Mouse (Mus musculus) embryo, embryonic 11.5 days (tissue): ENCODE measurements at regions not wholly inside any gene's neighbourhood (a gene's known extent, or its start where the extent isn't known, plus 50 kb on each side); places are given as distances from the start of the nearest gene placed in this dataset.

Experiments
- DNase-seq: peaks from one replicate; pipeline ENCODE4 v3.0.0-alpha.2; 2012; ENCODE audit warnings: low read depth, low spot score

DNA sequence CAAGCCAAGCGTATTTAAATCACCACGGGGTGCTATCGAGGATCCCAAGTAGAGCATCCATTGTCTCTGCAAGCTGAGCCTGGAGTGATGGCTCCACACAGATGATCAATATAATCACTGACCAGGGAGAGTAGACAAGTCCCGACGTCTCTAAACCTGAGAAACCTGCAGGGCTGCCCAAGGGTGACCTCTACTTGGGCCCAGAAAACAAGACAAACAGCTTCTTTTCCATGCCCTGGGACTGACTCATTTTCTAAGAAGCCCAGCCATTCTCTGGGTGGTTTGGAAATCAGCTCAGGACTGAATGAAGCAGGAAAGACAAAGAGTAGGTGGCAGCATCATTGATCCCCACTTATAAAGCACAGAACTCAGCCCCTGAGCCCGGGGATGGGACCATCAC, 221.5 kb downstream of the 4933412E24Rik start:
- DNase-seq: no peak

DNA sequence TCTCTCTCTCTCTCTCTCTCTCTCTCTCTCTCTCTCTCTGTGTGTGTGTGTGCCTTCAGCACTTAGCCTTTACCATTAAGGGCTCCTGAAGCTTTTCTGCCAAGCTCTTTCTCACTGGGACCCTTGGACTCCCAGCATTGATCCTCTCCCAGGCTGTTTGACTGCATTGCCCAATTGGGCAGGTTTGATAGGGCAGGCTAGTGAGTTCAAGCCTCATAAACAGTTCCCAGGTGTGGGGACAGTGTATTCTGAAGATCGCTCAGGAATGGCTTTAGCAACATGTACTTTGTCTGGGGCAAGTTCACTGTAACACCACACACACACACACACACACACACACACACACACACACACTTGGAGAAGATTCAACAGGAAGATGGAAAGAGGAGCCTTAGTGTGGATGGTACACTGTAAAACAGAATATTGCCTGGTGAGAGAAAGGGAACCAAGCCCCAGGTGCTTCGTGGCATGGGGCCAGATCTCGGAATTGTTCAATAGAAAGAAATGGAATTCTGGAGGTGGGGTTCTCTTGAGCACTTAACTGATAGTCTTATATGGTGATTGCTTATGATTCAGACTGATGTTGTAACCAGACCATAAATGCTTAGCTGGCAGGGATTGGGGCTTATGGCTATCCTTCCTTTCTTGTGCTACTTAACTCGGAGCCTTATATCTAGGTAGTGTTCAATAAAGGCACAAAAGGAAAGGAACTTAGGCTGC, 229.5 kb downstream of the 4933412E24Rik start:
- no peak for DNase-seq

GRCm38 (mm10) chr15:59785981-59786380, 230.4 kb downstream of the 4933412E24Rik start:
- no peak for DNase-seq

GRCm38 (mm10) chr15:59784556-59784929, 231.9 kb downstream of the 4933412E24Rik start:
- no peak for DNase-seq

GRCm38 (mm10) chr15:59783782-59784555, 232.4 kb downstream of the 4933412E24Rik start:
- DNase-seq: no peak

GRCm38 (mm10) chr15:59783393-59783781, 233.0 kb downstream of the 4933412E24Rik start:
- DNase-seq: no peak

GRCm38 (mm10) chr15:59780506-59780905, 235.9 kb downstream of the 4933412E24Rik start:
- DNase-seq: no peak

DNA sequence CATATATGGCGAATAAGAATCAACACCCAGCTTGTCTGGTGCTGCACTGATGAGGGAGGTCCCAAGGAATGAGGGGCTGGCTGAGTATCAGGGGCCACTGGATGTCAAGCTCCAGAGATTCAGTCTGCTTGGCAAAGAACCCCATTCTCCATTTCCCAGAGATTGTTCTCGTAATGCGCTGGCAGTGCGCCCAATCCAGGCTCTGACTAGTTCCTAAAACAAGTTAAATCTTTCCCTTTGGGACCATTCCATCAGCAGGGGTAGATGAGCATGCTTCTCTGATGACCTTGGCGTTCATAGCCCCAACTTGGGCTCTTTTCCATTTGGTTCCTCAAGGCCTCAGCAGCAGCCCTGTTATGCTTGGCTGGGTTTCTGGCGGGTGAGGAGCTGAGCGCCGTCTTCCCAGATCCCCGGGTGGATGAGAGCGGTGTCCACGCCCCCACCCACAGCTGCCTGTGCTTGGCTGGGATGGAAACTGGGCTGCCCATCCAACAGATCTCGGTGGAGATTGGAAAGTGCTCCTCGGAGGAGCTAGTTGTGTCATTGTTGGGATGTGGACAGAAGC, 239.0 kb downstream of the 4933412E24Rik start:
- DNase-seq: no peak

DNA sequence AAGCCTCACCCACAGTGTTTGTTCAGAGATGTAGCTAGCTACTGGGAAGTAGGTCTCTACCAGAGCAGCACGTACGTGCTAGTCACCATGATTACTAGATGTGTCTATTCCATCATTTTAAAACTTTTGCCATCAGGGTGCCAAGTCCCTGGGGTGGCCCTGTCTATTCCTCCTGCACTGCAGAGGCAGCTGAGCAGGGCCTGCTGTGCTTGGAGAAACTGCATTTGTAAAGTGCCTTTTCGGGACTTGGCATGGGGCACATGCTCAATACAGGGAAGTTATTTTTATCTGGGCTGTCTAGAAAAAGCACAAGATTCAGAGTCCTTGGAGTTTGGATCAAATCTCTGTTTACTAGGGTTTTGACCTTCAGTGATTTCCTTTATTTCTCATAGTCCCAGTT, 240.6 kb downstream of the 4933412E24Rik start:
- DNase-seq: no peak

GRCm38 (mm10) chr15:59773983-59774382, 242.4 kb downstream of the 4933412E24Rik start:
- DNase-seq: no peak

DNA sequence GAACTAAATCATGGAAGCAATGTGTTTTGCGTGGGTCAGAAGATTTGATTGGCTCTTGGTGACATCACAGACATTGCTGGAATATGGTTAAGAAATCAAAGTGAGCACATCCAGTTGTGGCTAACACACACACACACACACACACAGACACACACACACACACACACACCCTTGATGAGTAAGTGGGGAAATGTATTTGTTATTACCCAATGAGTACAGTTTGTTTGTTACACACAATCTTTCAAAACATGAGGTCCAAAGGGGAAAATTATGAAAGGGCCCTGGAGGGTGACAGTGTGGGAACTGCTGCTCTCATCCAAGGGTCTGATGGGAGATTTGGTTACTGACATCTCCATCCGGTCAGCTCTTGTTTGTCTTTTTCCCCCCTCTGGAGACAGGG, 243.8 kb downstream of the 4933412E24Rik start:
- DNase-seq: no peak

- no peak for DNase-seq
These were observed 254.4 kb downstream of the 4933412E24Rik start for GRCm38 (mm10) chr15:59762061-59762460.

DNA sequence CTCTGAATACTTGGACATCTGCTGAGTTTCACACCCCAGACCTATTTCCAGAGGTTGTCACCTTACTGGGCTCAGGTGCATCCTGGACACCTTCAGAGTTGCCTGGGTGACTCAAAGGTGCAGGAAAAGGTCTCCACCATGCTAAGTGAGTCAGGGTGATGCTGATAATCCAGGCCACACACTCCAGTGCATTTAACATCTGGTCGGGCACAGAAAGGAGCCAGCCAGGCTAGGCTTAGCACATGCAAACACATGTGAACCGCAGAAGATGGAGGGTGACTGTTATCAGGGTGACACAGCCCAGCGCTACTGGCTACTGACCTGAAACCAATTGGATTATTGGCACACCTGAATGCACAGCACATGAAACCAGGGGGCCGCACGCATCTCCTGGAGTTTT, 255.9 kb downstream of the 4933412E24Rik start:
- DNase-seq: no peak

- no peak for DNase-seq
These were observed 256.8 kb downstream of the 4933412E24Rik start for GRCm38 (mm10) chr15:59759566-59759965.

- no peak for DNase-seq
These were observed 257.4 kb downstream of the 4933412E24Rik start for GRCm38 (mm10) chr15:59758971-59759370.

GRCm38 (mm10) chr15:59756141-59756540, 260.3 kb downstream of the 4933412E24Rik start:
- no peak for DNase-seq

GRCm38 (mm10) chr15:59754906-59755305, 261.5 kb downstream of the 4933412E24Rik start:
- no peak for DNase-seq

GRCm38 (mm10) chr15:59752277-59752676, 264.1 kb downstream of the 4933412E24Rik start:
- no peak for DNase-seq

DNA sequence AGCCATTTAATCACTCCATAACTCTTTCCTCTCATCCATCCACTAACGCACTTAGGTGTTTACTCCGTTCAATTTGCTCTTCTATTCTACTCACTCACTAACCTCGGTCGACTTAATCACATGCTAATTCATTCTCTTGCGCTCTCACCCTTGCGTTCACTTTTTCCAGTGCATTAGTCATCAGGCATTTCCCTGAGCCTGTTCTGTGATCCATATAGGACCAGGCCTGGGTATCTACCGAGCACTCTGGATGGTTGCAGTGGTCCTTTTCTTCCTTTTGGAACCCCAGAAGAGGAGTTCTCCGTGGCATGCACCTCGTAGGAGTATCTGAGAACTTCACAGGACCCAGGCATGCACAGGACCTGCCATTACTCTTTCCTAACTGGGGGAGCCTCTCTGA, 270.1 kb downstream of the 4933412E24Rik start:
- no peak for DNase-seq

- no peak for DNase-seq
These were observed 271.9 kb downstream of the 4933412E24Rik start for GRCm38 (mm10) chr15:59744411-59744931.

- DNase-seq: no peak
These were observed 277.2 kb downstream of the 4933412E24Rik start for GRCm38 (mm10) chr15:59739197-59739596.

- DNase-seq: no peak
These were observed 279.2 kb downstream of the 4933412E24Rik start for GRCm38 (mm10) chr15:59737247-59737646.
